Mouse (Mus musculus) thymus, postnatal 0 days (tissue): ENCODE measurements around the gene AU021092. TPM values are rescaled to one million over a fixed set of nuclear protein-coding genes. Genes with fewer than 3 reads are reported as not detected.

ENCODE experiments used
- DNase-seq: peaks from one replicate; pipeline ENCODE4 v3.0.0-alpha.2; 2015; ENCODE audit warnings: low spot score
- polyA plus RNA-seq: library from polyadenylated mRNA; unstranded; fragments of >200 nt; fragmentation: Nextera tagmentation; extraction: Ambion mirVana; gene quantifications from 2 replicates; pipeline ENCODE4 v1.2.1, GENCODE M21; 2015

Gene AU021092
- polyA plus RNA-seq, 1 experiment from 2014 or later, result 1.0 TPM

- DNase-seq, result no peak
These were observed 8.0 kb downstream of the AU021092 start for GRCm38 (mm10) chr16:5214126-5214525.

- DNase-seq, result no peak
These were observed 9.9 kb downstream of the AU021092 start for GRCm38 (mm10) chr16:5212150-5212549.

GRCm38 (mm10) chr16:5210365-5210764 is 11.7 kb downstream of the AU021092 start:
- no peak for DNase-seq

GRCm38 (mm10) chr16:5206051-5206450 is 16.0 kb downstream of the AU021092 start:
- no peak for DNase-seq

- no peak for DNase-seq
These were observed 16.6 kb downstream of the AU021092 start for GRCm38 (mm10) chr16:5205431-5205970.

GRCm38 (mm10) chr16:5203668-5204433 is 18.2 kb downstream of the AU021092 start, which contains the start of gene Nagpa:
Nagpa (minus strand) TSS chr16:5204012.
- DNase-seq, result peak; percentile 83

- DNase-seq, result peak; percentile 31
These were observed 18.9 kb downstream of the AU021092 start for GRCm38 (mm10) chr16:5203200-5203599.

GRCm38 (mm10) chr16:5202681-5203080 is 19.4 kb downstream of the AU021092 start:
- DNase-seq, result peak; percentile 28

GRCm38 (mm10) chr16:5195080-5195479 is 27.0 kb downstream of the AU021092 start:
- DNase-seq, result peak; percentile 53

GRCm38 (mm10) chr16:5186234-5186633 is 35.9 kb downstream of the AU021092 start:
- DNase-seq, result no peak

- DNase-seq, result no peak
These were observed 36.4 kb downstream of the AU021092 start for GRCm38 (mm10) chr16:5185691-5186090.

GRCm38 (mm10) chr16:5184956-5185355 is 37.1 kb downstream of the AU021092 start:
- no peak for DNase-seq

- no peak for DNase-seq
These were observed 38.0 kb downstream of the AU021092 start for GRCm38 (mm10) chr16:5184101-5184500.

- DNase-seq, result no peak
These were observed 38.7 kb downstream of the AU021092 start for GRCm38 (mm10) chr16:5183310-5183975.

- no peak for DNase-seq
These were observed 49.5 kb downstream of the AU021092 start for GRCm38 (mm10) chr16:5172636-5173035.

GRCm38 (mm10) chr16:5168829-5169228 is 53.3 kb downstream of the AU021092 start:
- no peak for DNase-seq

- no peak for DNase-seq
These were observed 54.1 kb downstream of the AU021092 start for GRCm38 (mm10) chr16:5168038-5168437.

- no peak for DNase-seq
These were observed 57.8 kb downstream of the AU021092 start for GRCm38 (mm10) chr16:5164327-5164726.
